Mouse (Mus musculus): ENCODE measurements at regions not wholly inside any gene's neighbourhood (a gene's known extent, or its start where the extent isn't known, plus 50 kb on each side); places are given as distances from the start of the nearest gene placed in this dataset.

DNA sequence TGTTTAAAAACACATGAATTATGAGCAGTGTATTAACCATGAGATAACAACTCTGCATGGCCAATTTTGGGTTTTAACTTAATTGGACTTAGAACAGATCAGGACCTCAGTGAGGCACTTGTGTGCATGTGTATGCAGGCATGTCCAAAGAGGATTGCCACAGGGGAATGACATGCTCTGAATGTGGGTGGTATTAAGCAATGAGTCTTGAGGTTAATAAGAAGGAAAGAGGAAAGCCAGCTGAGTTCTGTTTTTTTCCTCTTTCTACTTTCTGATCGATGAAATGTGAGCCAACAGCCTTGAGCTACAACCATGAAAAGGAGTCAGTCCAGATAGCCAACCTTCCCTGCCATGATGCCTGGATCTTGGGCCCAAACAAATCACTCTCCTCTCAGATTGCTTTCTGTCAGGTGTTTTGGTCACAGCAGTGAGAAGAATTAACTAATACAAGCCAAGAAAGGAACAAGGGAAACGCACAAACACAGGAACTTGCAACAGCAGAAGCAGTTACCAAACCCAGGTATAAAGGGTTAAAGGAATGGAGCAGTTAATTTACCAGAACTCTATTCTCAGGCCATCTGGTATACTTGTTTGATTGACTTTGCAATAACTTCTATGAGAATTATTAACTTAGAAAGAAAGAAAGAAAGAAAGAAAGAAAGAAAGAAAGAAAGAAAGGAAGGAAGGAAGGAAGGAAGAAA is 243.3 kb upstream of the Mmadhc start:
- H3K9me3 ChIP-seq (ENCODE audit: control insufficient read depth, low read length): no peaks in the 10 kb centered on the region
- no peak overlapping the region for H3K9ac ChIP-seq (ENCODE audit: low read length)
- WGBS: 85% methylated on average over 2 of the region's 2 CpGs
- H3K27ac ChIP-seq (replicated peaks): no peak overlapping the region
- TF ChIP-seq EP300 (optimal IDR thresholded peaks at IDR 0.05) (no peak), CTCF (IDR thresholded peaks at IDR 0.05; ENCODE audit: low read depth) (no peak)
- no peak for DNase-seq (ENCODE audit: low spot score)
- H3K36me3 ChIP-seq (ENCODE audit: control insufficient read depth, insufficient read depth, low read length): no peaks in the 10 kb centered on the region
- ATAC-seq (ENCODE audit: low FRiP score, low TSS enrichment): no peak
- no peaks in the 10 kb centered on the region for H3K27me3 ChIP-seq (ENCODE audit: control insufficient read depth, insufficient read depth, low read length)
- no peak overlapping the region for H3K4me3 ChIP-seq (ENCODE audit: low read depth, low read length)
- no peaks in the 10 kb centered on the region for H3K4me1 ChIP-seq (replicated peaks; ENCODE audit: control insufficient read depth, insufficient read depth)
- no peak overlapping the region for H3K4me2 ChIP-seq (replicated peaks; ENCODE audit: low read depth)

DNA sequence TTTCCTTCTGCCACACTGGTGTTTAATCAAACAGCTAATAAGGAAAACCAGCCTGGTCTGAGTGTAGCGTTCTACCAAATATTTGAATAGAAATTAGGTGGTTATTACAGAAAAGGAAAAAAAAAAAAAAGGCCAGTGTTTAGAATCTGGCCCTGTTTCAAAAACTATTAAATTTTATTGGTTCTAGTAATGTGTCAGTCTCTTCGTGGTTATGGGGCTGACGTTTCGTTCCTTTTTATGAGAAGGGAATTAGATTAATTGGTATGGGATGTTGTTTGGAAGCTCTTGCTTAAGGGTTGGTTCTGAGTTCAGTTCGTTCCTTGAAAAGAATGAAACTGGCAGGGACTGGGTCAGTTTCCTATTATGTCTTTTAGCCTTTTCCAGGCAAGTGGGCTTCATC is 241.5 kb upstream of the Mmadhc start:
- TF ChIP-seq CTCF (IDR thresholded peaks at IDR 0.05; ENCODE audit: low read depth) (no peak), EP300 (optimal IDR thresholded peaks at IDR 0.05) (no peak)
- Histone ChIP-seq H3K36me3 (ENCODE audit: control insufficient read depth, insufficient read depth, low read length) (no peaks in the 10 kb centered on the region), H3K4me1 (replicated peaks; ENCODE audit: control insufficient read depth, insufficient read depth) (no peaks in the 10 kb centered on the region), H3K4me2 (replicated peaks; ENCODE audit: low read depth) (no peak overlapping the region), H3K27ac (replicated peaks) (no peak overlapping the region), H3K27me3 (ENCODE audit: control insufficient read depth, insufficient read depth, low read length) (no peaks in the 10 kb centered on the region), H3K9ac (ENCODE audit: low read length) (no peak overlapping the region), H3K4me3 (ENCODE audit: low read depth, low read length) (no peak overlapping the region), H3K9me3 (ENCODE audit: control insufficient read depth, low read length) (no peaks in the 10 kb centered on the region)
- ATAC-seq (ENCODE audit: low FRiP score, low TSS enrichment) (no peak), DNase-seq (ENCODE audit: low spot score) (no peak)
- 57% methylated on average over 5 of the region's 5 CpGs for WGBS

DNA sequence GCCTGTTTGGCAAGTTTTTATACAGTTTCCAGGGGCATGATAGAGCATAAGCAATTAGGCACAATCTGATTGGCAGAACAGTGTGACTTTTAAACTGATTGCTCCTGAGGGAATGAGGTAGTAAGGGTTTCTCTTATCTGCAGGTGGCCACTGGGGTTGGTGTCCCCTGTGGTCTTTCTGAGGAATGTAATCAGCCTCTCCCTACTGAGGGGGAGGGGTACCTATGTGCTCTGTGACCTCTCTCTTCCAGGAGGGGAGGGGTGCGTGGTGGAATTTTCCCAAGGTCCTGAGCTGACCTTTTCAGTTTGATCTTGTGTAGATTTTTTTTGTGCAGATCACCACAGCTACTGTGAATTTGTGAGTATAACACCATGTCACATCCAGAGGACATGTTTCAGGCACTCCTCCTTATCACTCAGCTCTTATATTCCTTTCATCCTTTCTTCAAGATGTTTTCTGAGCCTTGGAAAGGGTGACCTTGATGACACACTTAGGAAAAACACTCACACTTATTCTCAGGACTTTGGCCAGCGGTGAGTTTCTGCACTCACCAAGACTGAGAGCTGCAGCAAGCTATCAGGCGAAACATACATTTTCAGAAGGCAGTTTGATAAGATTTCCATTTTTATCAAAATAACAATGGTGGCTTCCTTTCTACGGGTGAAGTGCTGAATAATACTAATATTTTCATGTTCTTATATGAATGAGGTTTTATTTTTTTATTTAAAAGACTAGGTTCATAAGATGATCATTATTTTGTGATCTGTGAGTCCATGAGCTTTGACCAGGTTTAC is 238.7 kb upstream of the Mmadhc start:
- Histone ChIP-seq H3K4me3 (ENCODE audit: low read depth, low read length) (no peak overlapping the region), H3K36me3 (ENCODE audit: control insufficient read depth, insufficient read depth, low read length) (no peaks in the 10 kb centered on the region), H3K9me3 (ENCODE audit: control insufficient read depth, low read length) (no peaks in the 10 kb centered on the region), H3K4me2 (replicated peaks; ENCODE audit: low read depth) (no peak overlapping the region), H3K27me3 (ENCODE audit: control insufficient read depth, insufficient read depth, low read length) (no peaks in the 10 kb centered on the region), H3K4me1 (replicated peaks; ENCODE audit: control insufficient read depth, insufficient read depth) (no peaks in the 10 kb centered on the region), H3K9ac (ENCODE audit: low read length) (no peak overlapping the region), H3K27ac (replicated peaks) (no peak overlapping the region)
- ATAC-seq (ENCODE audit: low FRiP score, low TSS enrichment): no peak
- 79% methylated on average over 4 of the region's 4 CpGs for whole genome bisulfite sequencing
- DNase-seq (ENCODE audit: low spot score): no peak
- TF ChIP-seq EP300 (optimal IDR thresholded peaks at IDR 0.05) (no peak), CTCF (IDR thresholded peaks at IDR 0.05; ENCODE audit: low read depth) (no peak)

DNA sequence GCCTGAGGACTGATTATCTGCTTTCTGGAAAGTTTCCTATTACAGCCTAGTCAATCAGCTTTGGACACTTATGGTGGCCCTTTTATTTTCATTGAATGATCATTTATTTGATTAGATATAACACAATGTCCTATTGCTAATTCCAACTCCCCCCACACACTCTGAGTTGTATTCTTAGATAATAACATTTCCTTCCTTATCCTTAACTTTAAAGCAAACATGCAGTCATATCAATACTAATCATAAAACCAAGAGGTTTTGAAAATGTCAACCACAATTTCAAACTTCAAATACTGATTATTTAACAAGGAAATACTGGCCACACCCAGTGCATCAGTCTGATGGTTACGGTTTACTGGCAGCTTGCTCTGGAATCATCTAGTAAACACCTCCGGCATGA is 237.1 kb upstream of the Mmadhc start:
- 76% methylated on average over 2 of the region's 2 CpGs for WGBS
- TF ChIP-seq EP300 (optimal IDR thresholded peaks at IDR 0.05) (no peak), CTCF (IDR thresholded peaks at IDR 0.05; ENCODE audit: low read depth) (no peak)

DNA sequence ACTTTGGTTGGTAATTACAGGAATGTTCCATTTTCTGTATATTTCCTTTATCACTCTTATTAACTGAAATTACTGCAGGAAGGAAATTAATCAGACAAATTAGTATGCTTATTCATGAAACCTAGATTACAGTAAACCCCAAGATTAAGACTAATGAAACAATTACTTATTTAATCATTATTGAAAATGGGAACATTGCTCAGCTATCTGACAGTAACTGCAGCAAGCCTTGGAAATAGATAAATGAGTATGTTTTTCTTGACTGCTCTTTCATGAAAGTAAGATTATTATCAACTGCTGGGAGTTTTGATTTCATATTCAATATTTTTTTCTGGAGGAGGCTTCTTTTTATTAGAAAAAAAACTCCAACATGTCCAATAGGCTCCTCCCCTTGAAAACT is 230.8 kb upstream of the Mmadhc start:
- H3K9ac ChIP-seq (ENCODE audit: low read length): no peak overlapping the region
- H3K4me3 ChIP-seq (ENCODE audit: low read depth, low read length): no peak overlapping the region
- H3K27me3 ChIP-seq (ENCODE audit: control insufficient read depth, insufficient read depth, low read length): no peaks in the 10 kb centered on the region
- TF ChIP-seq CTCF (IDR thresholded peaks at IDR 0.05; ENCODE audit: low read depth): no peak
- TF ChIP-seq EP300 (optimal IDR thresholded peaks at IDR 0.05): no peak
- no peak overlapping the region for H3K4me2 ChIP-seq (replicated peaks; ENCODE audit: low read depth)
- H3K9me3 ChIP-seq (ENCODE audit: control insufficient read depth, low read length): no peaks in the 10 kb centered on the region
- DNase-seq (ENCODE audit: low spot score) (no peak), ATAC-seq (ENCODE audit: low FRiP score, low TSS enrichment) (no peak)
- H3K27ac ChIP-seq (replicated peaks): no peak overlapping the region
- H3K36me3 ChIP-seq (ENCODE audit: control insufficient read depth, insufficient read depth, low read length): no peaks in the 10 kb centered on the region
- no peaks in the 10 kb centered on the region for H3K4me1 ChIP-seq (replicated peaks; ENCODE audit: control insufficient read depth, insufficient read depth)

More for the DNA sequence above, 237.1 kb upstream of the Mmadhc start:
- DNase-seq (ENCODE audit: low spot score) (no peak), ATAC-seq (ENCODE audit: low FRiP score, low TSS enrichment) (no peak)
- Histone ChIP-seq H3K4me2 (replicated peaks; ENCODE audit: low read depth) (no peak overlapping the region), H3K9ac (ENCODE audit: low read length) (no peak overlapping the region), H3K27ac (replicated peaks) (no peak overlapping the region), H3K9me3 (ENCODE audit: control insufficient read depth, low read length) (no peaks in the 10 kb centered on the region), H3K4me1 (replicated peaks; ENCODE audit: control insufficient read depth, insufficient read depth) (no peaks in the 10 kb centered on the region), H3K36me3 (ENCODE audit: control insufficient read depth, insufficient read depth, low read length) (no peaks in the 10 kb centered on the region), H3K27me3 (ENCODE audit: control insufficient read depth, insufficient read depth, low read length) (no peaks in the 10 kb centered on the region), H3K4me3 (ENCODE audit: low read depth, low read length) (no peak overlapping the region)
